8 mouse cellular contexts compared by ENCODE assay signal in the genomic region with DNA sequence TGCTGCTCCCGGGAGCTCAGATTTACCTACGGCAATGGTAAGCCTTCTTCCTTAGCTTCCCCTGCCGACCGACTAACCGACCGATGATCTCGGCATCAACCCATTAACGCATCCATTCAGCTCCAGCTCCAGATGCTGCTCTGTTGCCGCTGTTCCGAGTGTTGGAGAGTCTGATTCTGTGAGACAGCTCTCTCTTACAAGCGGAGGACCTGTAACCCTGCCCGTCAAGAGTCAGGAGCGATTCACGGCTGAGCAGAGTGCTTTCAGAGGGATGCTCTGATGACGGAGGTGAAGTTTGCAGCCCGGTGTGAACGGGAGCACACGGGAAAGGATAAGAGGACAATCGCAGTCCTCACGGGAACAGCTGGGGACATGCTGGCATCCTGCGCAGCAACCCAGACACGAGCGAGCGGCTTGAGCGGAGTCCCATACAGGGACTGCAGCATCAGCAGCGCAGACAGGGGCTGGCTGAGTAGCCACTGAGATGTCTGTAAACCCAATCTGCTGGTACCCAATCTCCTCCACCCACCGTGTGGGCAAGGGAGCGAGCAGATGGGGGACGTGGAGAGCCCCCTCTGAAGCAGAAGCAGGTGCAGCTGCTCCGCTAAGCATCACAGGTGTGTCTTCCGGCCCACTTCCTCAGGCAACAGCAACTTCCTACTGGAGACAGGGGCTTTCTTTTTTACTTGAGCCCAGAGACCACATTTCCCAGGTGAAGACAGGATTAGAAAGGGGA.
DNase-seq lines count a peak whose midpoint lies in the region; ATAC-seq and TF ChIP-seq lines count a peak whose summit lies in the region.

No protein-coding gene starts in this region.

- peaks cover 9% of the 10 kb centered on the region for H3K4me1 ChIP-seq in kidney, postnatal 0 days (replicated peaks; ENCODE audit: insufficient read depth, low read length)
- peaks cover 49% of the 10 kb centered on the region for H3K4me1 ChIP-seq in embryonic facial prominence, embryonic 10.5 days
- peaks cover 54% of the 10 kb centered on the region for H3K4me1 ChIP-seq in hindbrain, embryonic 15.5 days (replicated peaks)

- H3K27me3 ChIP-seq in kidney, postnatal 0 days (ENCODE audit: insufficient read depth, low read length) = no peaks in the 10 kb centered on the region; the same call in 1 of the 2 replicates
- no peaks in the 10 kb centered on the region for H3K27me3 ChIP-seq in embryonic facial prominence, embryonic 10.5 days (replicated peaks; ENCODE audit: low read depth, poor library complexity, severe bottlenecking)
- H3K27me3 ChIP-seq in hindbrain, embryonic 15.5 days = no peaks in the 10 kb centered on the region

- no peak for TF ChIP-seq CTCF in kidney, postnatal 0 days (IDR thresholded peaks at IDR 0.05; ENCODE audit: low read depth)

- DNase-seq in kidney, postnatal 0 days (ENCODE audit: low spot score) = no peak
- DNase-seq in kidney, postnatal 4 days = no peak
- peak; percentile 25 for DNase-seq in embryonic facial prominence, embryonic 10.5 days (ENCODE audit: low spot score)
- peak; percentile 52 for DNase-seq in retina, embryonic 14.5 days (ENCODE audit: low spot score)
- no peak for DNase-seq in gastrocnemius, adult 18-20 months (ENCODE audit: low spot score)
- DNase-seq in natural killer cell, adult 2 months (ENCODE audit: low spot score in 2 of 2) = no peak
- DNase-seq in spleen, postnatal 10 days (ENCODE audit: low spot score in 2 of 2) = no peak

- H3K36me3 ChIP-seq in kidney, postnatal 0 days (ENCODE audit: insufficient read depth, low read length) = no peaks in the 10 kb centered on the region
- no peaks in the 10 kb centered on the region; the same call in 1 of the 2 replicates for H3K36me3 ChIP-seq in embryonic facial prominence, embryonic 10.5 days (replicated peaks)
- H3K36me3 ChIP-seq in hindbrain, embryonic 15.5 days = no peaks in the 10 kb centered on the region

- H3K4me3 ChIP-seq in kidney, postnatal 0 days (replicated peaks; ENCODE audit: low read depth, low read length) = 0 out of 2 replicates have a peak overlapping the region, but pooled peaks have one; percentile 1
- peak overlapping the region; percentile 41 for H3K4me3 ChIP-seq in embryonic facial prominence, embryonic 10.5 days
- peak overlapping the region; percentile 45 for H3K4me3 ChIP-seq in hindbrain, embryonic 15.5 days

- no peak for ATAC-seq in kidney, postnatal 0 days (replicated peaks; ENCODE audit: low FRiP score, low read depth)
- ATAC-seq in hindbrain, embryonic 15.5 days (ENCODE audit: low FRiP score, low read depth) = peak; percentile 46

- H3K27ac ChIP-seq in kidney, postnatal 0 days = no peak overlapping the region
- peak overlapping the region; percentile 64 for H3K27ac ChIP-seq in embryonic facial prominence, embryonic 10.5 days (replicated peaks)
- H3K27ac ChIP-seq in hindbrain, embryonic 15.5 days (replicated peaks) = peak overlapping the region; percentile 72

- 0 out of 2 replicates have a peak overlapping the region, but pooled peaks have one; percentile 23 for H3K9ac ChIP-seq in kidney, postnatal 0 days (ENCODE audit: low read depth, low read length)
- peak overlapping the region; percentile 51 for H3K9ac ChIP-seq in hindbrain, embryonic 15.5 days

- H3K4me2 ChIP-seq in kidney, postnatal 0 days (ENCODE audit: low read length) = peak overlapping the region; percentile 38
- peak overlapping the region; percentile 70 for H3K4me2 ChIP-seq in hindbrain, embryonic 15.5 days

- WGBS in kidney, postnatal 0 days = 28% methylated on average over 31 of the region's 31 CpGs
- 50% methylated on average over 31 of the region's 31 CpGs for WGBS in embryonic facial prominence, embryonic 10.5 days
- WGBS in hindbrain, embryonic 15.5 days = 15% methylated on average over 31 of the region's 31 CpGs

- no peaks in the 10 kb centered on the region for H3K9me3 ChIP-seq in kidney, postnatal 0 days (replicated peaks; ENCODE audit: low read length)
- no peaks in the 10 kb centered on the region for H3K9me3 ChIP-seq in embryonic facial prominence, embryonic 10.5 days
- H3K9me3 ChIP-seq in hindbrain, embryonic 15.5 days = no peaks in the 10 kb centered on the region

Comparison
In these comparisons a context has a peak if more than half of its experiments do, and no peak if none do; other contexts are left out.
1. DNase-seq: peak in embryonic facial prominence, embryonic 10.5 days (single experiment) and retina, embryonic 14.5 days (single experiment); none in kidney, postnatal 0 days (single experiment), kidney, postnatal 4 days (0 of 2), gastrocnemius, adult 18-20 months (single experiment), natural killer cell, adult 2 months (0 of 2) and spleen, postnatal 10 days (0 of 2).
2. Peak in every context shown above with its lines, with median percentiles within 50 percentile points of each other: H3K4me3 ChIP-seq.